Mouse (Mus musculus) megakaryocyte, adult 5-6 weeks (primary cell): Measurements from ENCODE around the gene Prpsap1. TPM values are rescaled to one million over a fixed set of nuclear protein-coding genes. Genes with fewer than 3 reads are reported as not detected.
"Not testable (repeated sequence)": the region's sequence is repeated elsewhere in the genome, so short reads cannot be mapped to it uniquely, and the experiment has no call there.

ENCODE experiments used
- ATAC-seq: 2 replicates; pipeline ENCODE4 v1.8.0; 2016; ENCODE audit warnings: mild to moderate bottlenecking, inconsistent platforms; ENCODE audit not compliant: poor library complexity, severe bottlenecking
- total RNA-seq, 2 experiments: library from RNA; stranded (forward) in 1 of 2; stranded (reverse) in 1 of 2; fragments of 153-499, 151-499 nt in 1 of 2; fragments of 221-1000, 200-1000 nt in 1 of 2; gene quantifications; 2 replicates each; pipeline versions ENCODE4 v1.2.3 to v1.2.4; 2015 to 2017

Gene Prpsap1
- total RNA-seq, 2 experiments from 2014 or later, result 32.6 to 34.6 TPM

GRCm38 (mm10) chr11:116518482-116518881 lies 24.5 kb upstream of the Prpsap1 start:
- ATAC-seq, result no peak

- ATAC-seq, result no peak
Measured at GRCm38 (mm10) chr11:116515330-116516020, 21.5 kb upstream of the Prpsap1 start.

- ATAC-seq, result no peak
Measured at GRCm38 (mm10) chr11:116513531-116514038, 19.6 kb upstream of the Prpsap1 start.

- ATAC-seq, result no peak
Measured at GRCm38 (mm10) chr11:116512987-116513386, 19.0 kb upstream of the Prpsap1 start.

GRCm38 (mm10) chr11:116512154-116512553 lies 18.2 kb upstream of the Prpsap1 start:
- no peak for ATAC-seq

GRCm38 (mm10) chr11:116511301-116511868 lies 17.4 kb upstream of the Prpsap1 start:
- no peak for ATAC-seq

GRCm38 (mm10) chr11:116508689-116509088 lies 14.7 kb upstream of the Prpsap1 start:
- no peak for ATAC-seq

- ATAC-seq, result peak; percentile 51
Measured at GRCm38 (mm10) chr11:116506151-116506875, 12.3 kb upstream of the Prpsap1 start.

GRCm38 (mm10) chr11:116505573-116505972 lies 11.6 kb upstream of the Prpsap1 start:
- no peak for ATAC-seq

- no peak for ATAC-seq
Measured at GRCm38 (mm10) chr11:116504516-116504915, 10.5 kb upstream of the Prpsap1 start.

- ATAC-seq, result peak; percentile 38; the same call in 1 of the 2 replicates
Measured at GRCm38 (mm10) chr11:116501005-116501746, 7.2 kb upstream of the Prpsap1 start.

- no peak for ATAC-seq
Measured at GRCm38 (mm10) chr11:116499018-116499417, 5.0 kb upstream of the Prpsap1 start.

GRCm38 (mm10) chr11:116498596-116498995 lies 4.6 kb upstream of the Prpsap1 start:
- no peak for ATAC-seq

GRCm38 (mm10) chr11:116497313-116497712 lies 3.3 kb upstream of the Prpsap1 start:
- no peak for ATAC-seq

GRCm38 (mm10) chr11:116494474-116495174 lies 622 bp upstream of the Prpsap1 start:
- ATAC-seq, result no peak

- ATAC-seq, result no peak
Measured at GRCm38 (mm10) chr11:116493191-116493590, 811 bp downstream of the Prpsap1 start.

GRCm38 (mm10) chr11:116492507-116492906 lies 1.5 kb downstream of the Prpsap1 start:
- ATAC-seq, result not testable (repeated sequence)

- ATAC-seq, result no peak
Measured at GRCm38 (mm10) chr11:116491338-116491737, 2.7 kb downstream of the Prpsap1 start.

GRCm38 (mm10) chr11:116490232-116491107 lies 3.5 kb downstream of the Prpsap1 start:
- ATAC-seq, result peak; percentile 93
